Mouse (Mus musculus): ENCODE results near the gene Mfap1b. TPM values are rescaled to one million over a fixed set of nuclear protein-coding genes. Genes with fewer than 3 reads are reported as not detected.

Gene Mfap1b
- total and polyA plus RNA-seq, 2 experiments from 2014 or later: 22.6 to 57.4 TPM

GRCm38 (mm10) chr2:121416356-121416755 is 57.5 kb downstream of the Mfap1b start:
- H3K36me3 ChIP-seq (ENCODE audit: insufficient read depth, low read length): peaks cover 5% of the 10 kb centered on the region; the same call in 1 of the 2 replicates
- H3K4me1 ChIP-seq (ENCODE audit: insufficient read depth, low read length): peaks cover 9% of the 10 kb centered on the region; the same call in 1 of the 2 replicates
- no peaks in the 10 kb centered on the region for H3K9me3 ChIP-seq (ENCODE audit: low read length)
- ATAC-seq (ENCODE audit: low FRiP score) (no peak), DNase-seq (ENCODE audit: low spot score) (no peak)
- no peaks in the 10 kb centered on the region for H3K27me3 ChIP-seq (ENCODE audit: insufficient read depth, low read length)
- TF ChIP-seq CTCF (IDR thresholded peaks at IDR 0.05): no peak
- H3K4me2 ChIP-seq (ENCODE audit: low read depth, low read length, poor library complexity, severe bottlenecking): no peak overlapping the region
- 94% methylated on average over 6 of the region's 6 CpGs for WGBS
- no peak overlapping the region for H3K9ac ChIP-seq (replicated peaks; ENCODE audit: low read length, poor library complexity, severe bottlenecking)
- no peak overlapping the region for H3K4me3 ChIP-seq (ENCODE audit: low read depth, low read length)
- no peak overlapping the region for H3K27ac ChIP-seq (ENCODE audit: low read depth, low read length)

- Histone ChIP-seq H3K27me3 (ENCODE audit: insufficient read depth, low read length) (no peaks in the 10 kb centered on the region), H3K9ac (replicated peaks; ENCODE audit: low read length, poor library complexity, severe bottlenecking) (no peak overlapping the region), H3K27ac (ENCODE audit: low read depth, low read length) (no peak overlapping the region), H3K4me3 (ENCODE audit: low read depth, low read length) (no peak overlapping the region), H3K4me2 (ENCODE audit: low read depth, low read length, poor library complexity, severe bottlenecking) (peak overlapping the region; percentile 45), H3K9me3 (ENCODE audit: low read length) (no peaks in the 10 kb centered on the region), H3K36me3 (ENCODE audit: insufficient read depth, low read length) (peaks cover 5% of the 10 kb centered on the region; the same call in 1 of the 2 replicates), H3K4me1 (ENCODE audit: insufficient read depth, low read length) (peaks cover 9% of the 10 kb centered on the region; the same call in 1 of the 2 replicates)
- no peak for TF ChIP-seq CTCF (IDR thresholded peaks at IDR 0.05)
- DNase-seq (ENCODE audit: low spot score): no peak
- 84% methylated on average over 3 of the region's 3 CpGs for WGBS
- ATAC-seq (ENCODE audit: low FRiP score): no peak
These were observed 58.3 kb downstream of the Mfap1b start for GRCm38 (mm10) chr2:121415591-121415990.

- ATAC-seq (ENCODE audit: low FRiP score) (no peak), DNase-seq (ENCODE audit: low spot score) (no peak)
- peak overlapping the region; percentile 97 for H3K4me3 ChIP-seq (ENCODE audit: low read depth, low read length)
- H3K36me3 ChIP-seq (ENCODE audit: insufficient read depth, low read length): peaks cover 5% of the 10 kb centered on the region; the same call in 1 of the 2 replicates
- peak overlapping the region; percentile 93; the same call in 1 of the 2 replicates for H3K9ac ChIP-seq (replicated peaks; ENCODE audit: low read length, poor library complexity, severe bottlenecking)
- H3K9me3 ChIP-seq (ENCODE audit: low read length): no peaks in the 10 kb centered on the region
- peak overlapping the region; percentile 45 for H3K4me2 ChIP-seq (ENCODE audit: low read depth, low read length, poor library complexity, severe bottlenecking)
- no peaks in the 10 kb centered on the region for H3K27me3 ChIP-seq (ENCODE audit: insufficient read depth, low read length)
- no peak for TF ChIP-seq CTCF (IDR thresholded peaks at IDR 0.05)
- 57% methylated on average over 3 of the region's 3 CpGs for WGBS
- H3K27ac ChIP-seq (ENCODE audit: low read depth, low read length): no peak overlapping the region
- peaks cover 9% of the 10 kb centered on the region; the same call in 1 of the 2 replicates for H3K4me1 ChIP-seq (ENCODE audit: insufficient read depth, low read length)
These were observed 58.8 kb downstream of the Mfap1b start for GRCm38 (mm10) chr2:121415103-121415502.

- no peak for TF ChIP-seq CTCF (IDR thresholded peaks at IDR 0.05)
- peaks cover 5% of the 10 kb centered on the region; the same call in 1 of the 2 replicates for H3K36me3 ChIP-seq (ENCODE audit: insufficient read depth, low read length)
- DNase-seq (ENCODE audit: low spot score) (peak; percentile 26), ATAC-seq (ENCODE audit: low FRiP score) (peak; percentile 36)
- under 1% methylated on average over 31 of the region's 32 CpGs for WGBS
- peak overlapping the region; percentile 93 for H3K9ac ChIP-seq (replicated peaks; ENCODE audit: low read length, poor library complexity, severe bottlenecking)
- H3K4me3 ChIP-seq (ENCODE audit: low read depth, low read length): peak overlapping the region; percentile 97
- H3K4me2 ChIP-seq (ENCODE audit: low read depth, low read length, poor library complexity, severe bottlenecking): peak overlapping the region; percentile 45
- H3K4me1 ChIP-seq (ENCODE audit: insufficient read depth, low read length): peaks cover 9% of the 10 kb centered on the region; the same call in 1 of the 2 replicates
- H3K9me3 ChIP-seq (ENCODE audit: low read length): no peaks in the 10 kb centered on the region
- peak overlapping the region; percentile 97 for H3K27ac ChIP-seq (ENCODE audit: low read depth, low read length)
- no peaks in the 10 kb centered on the region for H3K27me3 ChIP-seq (ENCODE audit: insufficient read depth, low read length)
These were observed 59.7 kb downstream of the Mfap1b start for GRCm38 (mm10) chr2:121414139-121414685.

- H3K27ac ChIP-seq (ENCODE audit: low read depth, low read length): peak within 1 kb of the TSS; percentile 97
- H3K9ac ChIP-seq (replicated peaks; ENCODE audit: low read length, poor library complexity, severe bottlenecking): peak within 1 kb of the TSS; percentile 93
- peak within 1 kb of the TSS; percentile 45 for H3K4me2 ChIP-seq (ENCODE audit: low read depth, low read length, poor library complexity, severe bottlenecking)
- TF ChIP-seq CTCF (IDR thresholded peaks at IDR 0.05): peak; percentile 56
- peak within 1 kb of the TSS; percentile 97 for H3K4me3 ChIP-seq (ENCODE audit: low read depth, low read length)
- no peaks in the 10 kb centered on the region for H3K27me3 ChIP-seq (ENCODE audit: insufficient read depth, low read length)
- peaks cover 9% of the 10 kb centered on the region; the same call in 1 of the 2 replicates for H3K4me1 ChIP-seq (ENCODE audit: insufficient read depth, low read length)
- H3K36me3 ChIP-seq (ENCODE audit: insufficient read depth, low read length): peaks cover 3% of the 10 kb centered on the region; the same call in 1 of the 2 replicates
- peak; percentile 97 for DNase-seq (ENCODE audit: low spot score)
- WGBS: under 1% methylated on average over 55 of the region's 68 CpGs
- no peaks in the 10 kb centered on the region for H3K9me3 ChIP-seq (ENCODE audit: low read length)
- ATAC-seq (ENCODE audit: low FRiP score): peak; percentile 99
These were observed 60.4 kb downstream of the Mfap1b start, which contains the start of the genes Pdia3 and Catsper2 for GRCm38 (mm10) chr2:121413387-121414042. TSS of gene Pdia3 (plus strand) at chr2:121413775. TSS of gene Catsper2 (minus strand) at chr2:121413792.

Data from midbrain, postnatal 0 days (tissue).